In the genomic region with DNA sequence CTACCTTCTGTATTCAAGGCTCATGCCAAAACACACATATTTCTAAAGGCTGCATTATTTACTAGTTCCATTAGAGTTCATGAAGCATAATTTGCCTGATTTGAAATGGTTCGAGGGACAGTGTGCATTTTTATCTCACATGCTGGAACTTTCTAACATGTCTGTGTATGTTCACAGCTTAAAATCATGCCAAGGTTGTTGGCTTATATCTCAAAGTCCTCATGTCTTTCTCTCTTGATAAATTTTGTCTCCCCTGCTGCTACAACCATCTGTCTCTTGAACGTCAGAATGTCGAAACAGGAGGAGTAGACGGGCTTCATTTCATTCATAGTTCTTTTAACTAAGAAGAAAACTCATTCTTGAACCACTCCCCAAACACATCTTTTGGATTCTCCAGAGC, we compare ENCODE assay signal across 21 mouse cellular contexts.
DNase-seq lines count a peak whose midpoint lies in the region; ATAC-seq and TF ChIP-seq lines count a peak whose summit lies in the region.
"Had no signal": no experiment of that assay in that cellular context is flagged by ENCODE, and none has a peak within 500 bp of the region (broad histone marks: within the 10 kb centered on the region; RNA-seq: fewer than 3 reads in every experiment).

No protein-coding gene starts in this region.

- no peaks in the 10 kb centered on the region for H3K9me3 ChIP-seq in forebrain, embryonic 14.5 days (replicated peaks; ENCODE audit: control insufficient read depth, low read length)
- no peaks in the 10 kb centered on the region for H3K9me3 ChIP-seq in forebrain, embryonic 10.5 days
- H3K9me3 ChIP-seq in hindbrain, postnatal 0 days (ENCODE audit: low read length), result no peaks in the 10 kb centered on the region
- H3K9me3 ChIP-seq in hindbrain, embryonic 11.5 days (ENCODE audit: control insufficient read depth, low read length), result no peaks in the 10 kb centered on the region
- no peaks in the 10 kb centered on the region for H3K9me3 ChIP-seq in midbrain, postnatal 0 days (ENCODE audit: low read length)
- no peaks in the 10 kb centered on the region for H3K9me3 ChIP-seq in midbrain, embryonic 16.5 days (replicated peaks; ENCODE audit: control insufficient read depth, low read length, poor library complexity, severe bottlenecking)
- H3K9me3 ChIP-seq: embryonic facial prominence, embryonic 12.5 days; heart, embryonic 13.5 days; hindbrain, embryonic 12.5 days had no signal

- intact Hi-C loops in left cerebral cortex, postnatal 4 days (cut with DNase I), result no loop called here

- no peak overlapping the region for H3K27ac ChIP-seq in forebrain, embryonic 14.5 days (ENCODE audit: low read depth, low read length)
- H3K27ac ChIP-seq in forebrain, embryonic 10.5 days, result no peak overlapping the region
- no peak overlapping the region for H3K27ac ChIP-seq in hindbrain, postnatal 0 days
- H3K27ac ChIP-seq in hindbrain, embryonic 11.5 days (ENCODE audit: low read depth, low read length), result no peak overlapping the region
- no peak overlapping the region for H3K27ac ChIP-seq in midbrain, postnatal 0 days (ENCODE audit: low read depth, low read length)
- no peak overlapping the region for H3K27ac ChIP-seq in midbrain, embryonic 16.5 days (ENCODE audit: low read length)
- H3K27ac ChIP-seq: embryonic facial prominence, embryonic 12.5 days; heart, embryonic 13.5 days; hindbrain, embryonic 12.5 days had no signal

- H3K4me3 ChIP-seq in forebrain, embryonic 14.5 days (ENCODE audit: low read depth, low read length), result no peak overlapping the region
- H3K4me3 ChIP-seq in forebrain, embryonic 10.5 days, result no peak overlapping the region
- no peak overlapping the region for H3K4me3 ChIP-seq in hindbrain, postnatal 0 days (ENCODE audit: low read length)
- H3K4me3 ChIP-seq in hindbrain, embryonic 11.5 days (ENCODE audit: low read depth, low read length), result no peak overlapping the region
- H3K4me3 ChIP-seq in midbrain, postnatal 0 days (ENCODE audit: low read depth, low read length), result no peak overlapping the region
- H3K4me3 ChIP-seq in midbrain, embryonic 16.5 days (ENCODE audit: low read depth, low read length), result no peak overlapping the region
- H3K4me3 ChIP-seq: embryonic facial prominence, embryonic 12.5 days; heart, embryonic 13.5 days; hindbrain, embryonic 12.5 days had no signal

- 82% methylated on average over 4 of the region's 4 CpGs for WGBS in forebrain, embryonic 14.5 days
- WGBS in forebrain, embryonic 10.5 days, result 91% methylated on average over 4 of the region's 4 CpGs
- WGBS in hindbrain, postnatal 0 days, result 58% methylated on average over 4 of the region's 4 CpGs
- WGBS in hindbrain, embryonic 11.5 days, result 86% methylated on average over 4 of the region's 4 CpGs
- WGBS in midbrain, postnatal 0 days, result 91% methylated on average over 4 of the region's 4 CpGs
- 88% methylated on average over 4 of the region's 4 CpGs for WGBS in midbrain, embryonic 16.5 days

- no peaks in the 10 kb centered on the region for H3K4me1 ChIP-seq in forebrain, embryonic 14.5 days (ENCODE audit: control insufficient read depth, insufficient read depth, low read length)
- H3K4me1 ChIP-seq in forebrain, embryonic 10.5 days, result no peaks in the 10 kb centered on the region
- H3K4me1 ChIP-seq in hindbrain, postnatal 0 days (ENCODE audit: insufficient read depth, low read length), result no peaks in the 10 kb centered on the region
- H3K4me1 ChIP-seq in hindbrain, embryonic 11.5 days (replicated peaks; ENCODE audit: control insufficient read depth, insufficient read depth, low read length), result no peaks in the 10 kb centered on the region
- no peaks in the 10 kb centered on the region for H3K4me1 ChIP-seq in midbrain, postnatal 0 days (ENCODE audit: insufficient read depth, low read length)
- no peaks in the 10 kb centered on the region for H3K4me1 ChIP-seq in midbrain, embryonic 16.5 days (ENCODE audit: control insufficient read depth, insufficient read depth, low read length)
- H3K4me1 ChIP-seq: embryonic facial prominence, embryonic 12.5 days; heart, embryonic 13.5 days; hindbrain, embryonic 12.5 days had no signal

- DNase-seq in forebrain, embryonic 14.5 days (ENCODE audit: low spot score), result peak; percentile 73
- DNase-seq in forebrain, embryonic 10.5 days (ENCODE audit: extremely low spot score, low spot score), result no peak
- peak; percentile 34 for DNase-seq in hindbrain, postnatal 0 days (ENCODE audit: low spot score)
- DNase-seq in hindbrain, embryonic 11.5 days (ENCODE audit: low spot score), result no peak
- peak; percentile 19 for DNase-seq in midbrain, postnatal 0 days (ENCODE audit: low spot score)
- no peak for DNase-seq in left cerebral cortex, postnatal 4 days
- DNase-seq: adrenal gland, postnatal 14 days; cerebellum, adult 11-12 months; cerebellum, adult 9-10 months; gastrocnemius, postnatal 36 days; heart, adult 11 months; heart, postnatal 36 days; kidney, adult 11 months had no signal

- no peaks in the 10 kb centered on the region for H3K36me3 ChIP-seq in forebrain, embryonic 14.5 days (ENCODE audit: control insufficient read depth, insufficient read depth, low read length)
- H3K36me3 ChIP-seq in forebrain, embryonic 10.5 days (replicated peaks), result no peaks in the 10 kb centered on the region
- no peaks in the 10 kb centered on the region for H3K36me3 ChIP-seq in hindbrain, postnatal 0 days (ENCODE audit: insufficient read depth, low read length)
- no peaks in the 10 kb centered on the region for H3K36me3 ChIP-seq in hindbrain, embryonic 11.5 days (ENCODE audit: control insufficient read depth, insufficient read depth, low read length)
- no peaks in the 10 kb centered on the region for H3K36me3 ChIP-seq in midbrain, postnatal 0 days (ENCODE audit: insufficient read depth, low read length)
- H3K36me3 ChIP-seq in midbrain, embryonic 16.5 days (ENCODE audit: control insufficient read depth, insufficient read depth, low read length), result no peaks in the 10 kb centered on the region
- H3K36me3 ChIP-seq: embryonic facial prominence, embryonic 12.5 days; heart, embryonic 13.5 days; hindbrain, embryonic 12.5 days had no signal

- H3K27me3 ChIP-seq in forebrain, embryonic 14.5 days (replicated peaks; ENCODE audit: control insufficient read depth, insufficient read depth, low read length), result no peaks in the 10 kb centered on the region
- no peaks in the 10 kb centered on the region; the same call in 1 of the 2 replicates for H3K27me3 ChIP-seq in forebrain, embryonic 10.5 days (ENCODE audit: poor library complexity, severe bottlenecking)
- no peaks in the 10 kb centered on the region for H3K27me3 ChIP-seq in hindbrain, postnatal 0 days (ENCODE audit: insufficient read depth, low read length)
- no peaks in the 10 kb centered on the region for H3K27me3 ChIP-seq in hindbrain, embryonic 11.5 days (ENCODE audit: control insufficient read depth, insufficient read depth, low read length)
- no peaks in the 10 kb centered on the region for H3K27me3 ChIP-seq in midbrain, postnatal 0 days (ENCODE audit: insufficient read depth, low read length)
- no peaks in the 10 kb centered on the region for H3K27me3 ChIP-seq in midbrain, embryonic 16.5 days (ENCODE audit: control insufficient read depth, insufficient read depth, low read depth, low read length)
- H3K27me3 ChIP-seq: CH12.LX; embryonic facial prominence, embryonic 12.5 days; heart, embryonic 13.5 days; hindbrain, embryonic 12.5 days; Patski had no signal

- no peak for TF ChIP-seq CTCF in hindbrain, postnatal 0 days (IDR thresholded peaks at IDR 0.05; ENCODE audit: low read depth)
- TF ChIP-seq CTCF in midbrain, postnatal 0 days (IDR thresholded peaks at IDR 0.05), result no peak

- H3K9ac ChIP-seq in forebrain, embryonic 14.5 days (ENCODE audit: low read length), result no peak overlapping the region
- H3K9ac ChIP-seq in hindbrain, postnatal 0 days (replicated peaks; ENCODE audit: low read length), result no peak overlapping the region
- no peak overlapping the region for H3K9ac ChIP-seq in hindbrain, embryonic 11.5 days (ENCODE audit: low read depth, low read length)
- H3K9ac ChIP-seq in midbrain, postnatal 0 days (replicated peaks; ENCODE audit: low read length, poor library complexity, severe bottlenecking), result no peak overlapping the region
- no peak overlapping the region for H3K9ac ChIP-seq in midbrain, embryonic 16.5 days (ENCODE audit: low read depth, low read length)
- H3K9ac ChIP-seq: embryonic facial prominence, embryonic 12.5 days; heart, embryonic 13.5 days; hindbrain, embryonic 12.5 days had no signal

- ATAC-seq in forebrain, embryonic 14.5 days, result peak; percentile 29; the same call in 1 of the 2 replicates
- ATAC-seq in hindbrain, postnatal 0 days, result no peak
- no peak for ATAC-seq in hindbrain, embryonic 11.5 days (ENCODE audit: low FRiP score)
- no peak for ATAC-seq in midbrain, postnatal 0 days (ENCODE audit: low FRiP score)
- no peak for ATAC-seq in midbrain, embryonic 16.5 days
- ATAC-seq: activated CD4-positive, CD25-positive, alpha-beta regulatory T cell, adult 4 months; hindbrain, embryonic 16.5 days; Patski had no signal

- no peak overlapping the region for H3K4me2 ChIP-seq in forebrain, embryonic 14.5 days (ENCODE audit: low read length)
- H3K4me2 ChIP-seq in hindbrain, postnatal 0 days (ENCODE audit: low read depth, low read length), result no peak overlapping the region
- H3K4me2 ChIP-seq in hindbrain, embryonic 11.5 days (replicated peaks; ENCODE audit: low read depth, low read length), result no peak overlapping the region
- H3K4me2 ChIP-seq in midbrain, postnatal 0 days (ENCODE audit: low read depth, low read length, poor library complexity, severe bottlenecking), result no peak overlapping the region
- H3K4me2 ChIP-seq in midbrain, embryonic 16.5 days (ENCODE audit: low read length), result no peak overlapping the region
- H3K4me2 ChIP-seq: embryonic facial prominence, embryonic 12.5 days; heart, embryonic 13.5 days; hindbrain, embryonic 12.5 days had no signal

Comparison
In these comparisons a context has a peak if more than half of its experiments do, and no peak if none do; other contexts are left out.
1. DNase-seq: peak in forebrain, embryonic 14.5 days (single experiment), hindbrain, postnatal 0 days (single experiment) and midbrain, postnatal 0 days (single experiment); none in forebrain, embryonic 10.5 days (single experiment), hindbrain, embryonic 11.5 days (single experiment) and left cerebral cortex, postnatal 4 days (single experiment).